Mouse (Mus musculus) hindlimb bud, embryonic 11.5 days (tissue): Measurements from ENCODE around the gene Lnx2.

Experiments
- DNase-seq: peaks from one replicate; pipeline ENCODE4 v3.0.0-alpha.2; 2012; ENCODE audit warnings: low read depth, low spot score; ENCODE audit errors: extremely low spot score

Gene Lnx2

GRCm38 (mm10) chr5:147077305-147078034, 1.1 kb upstream of the Lnx2 start:
- DNase-seq: peak; percentile 42

- no peak for DNase-seq
Observed at GRCm38 (mm10) chr5:147076799-147077165, 396 bp upstream of the Lnx2 start, which contains the start of gene Polr1d. TSS of gene Polr1d (plus strand) at chr5:147077050.

GRCm38 (mm10) chr5:147075103-147076025, 1.0 kb downstream of the Lnx2 start:
- no peak for DNase-seq

GRCm38 (mm10) chr5:147073805-147074204, 2.6 kb downstream of the Lnx2 start:
- no peak for DNase-seq

- DNase-seq: no peak
Observed at GRCm38 (mm10) chr5:147071886-147072285, 4.5 kb downstream of the Lnx2 start.

- DNase-seq: no peak
Observed at GRCm38 (mm10) chr5:147070791-147071516, 5.4 kb downstream of the Lnx2 start.

- DNase-seq: no peak
Observed at GRCm38 (mm10) chr5:147068876-147069275, 7.5 kb downstream of the Lnx2 start.

- DNase-seq: no peak
Observed at GRCm38 (mm10) chr5:147066965-147067364, 9.4 kb downstream of the Lnx2 start.

GRCm38 (mm10) chr5:147066129-147066528, 10.3 kb downstream of the Lnx2 start:
- DNase-seq: no peak

GRCm38 (mm10) chr5:147063215-147063661, 13.1 kb downstream of the Lnx2 start:
- DNase-seq: no peak

GRCm38 (mm10) chr5:147060024-147060423, 16.4 kb downstream of the Lnx2 start:
- no peak for DNase-seq

- no peak for DNase-seq
Observed at GRCm38 (mm10) chr5:147059319-147059718, 17.1 kb downstream of the Lnx2 start.

- no peak for DNase-seq
Observed at GRCm38 (mm10) chr5:147058661-147059060, 17.7 kb downstream of the Lnx2 start.

GRCm38 (mm10) chr5:147057626-147058414, 18.6 kb downstream of the Lnx2 start:
- no peak for DNase-seq

GRCm38 (mm10) chr5:147056712-147057290, 19.6 kb downstream of the Lnx2 start:
- no peak for DNase-seq

GRCm38 (mm10) chr5:147055572-147056245, 20.7 kb downstream of the Lnx2 start:
- DNase-seq: no peak

- DNase-seq: no peak
Observed at GRCm38 (mm10) chr5:147054747-147055270, 21.6 kb downstream of the Lnx2 start.

- DNase-seq: no peak
Observed at GRCm38 (mm10) chr5:147054328-147054727, 22.1 kb downstream of the Lnx2 start.

- no peak for DNase-seq
Observed at GRCm38 (mm10) chr5:147053481-147053880, 22.9 kb downstream of the Lnx2 start.
